Mouse (Mus musculus) G1E (cell line): ENCODE measurements around the gene Hsdl1. TPM values are rescaled to one million over a fixed set of nuclear protein-coding genes. Genes with fewer than 3 reads are reported as not detected.

ENCODE experiments used
- ATAC-seq: 2 replicates; pipeline ENCODE4 v1.8.0; 2016; ENCODE audit warnings: mild to moderate bottlenecking; ENCODE audit not compliant: insufficient number of reproducible peaks, poor library complexity, low FRiP score, severe bottlenecking; ENCODE audit errors: extremely low read depth
- DNase-seq: peaks from one replicate; pipeline ENCODE4 v3.0.0; 2012; ENCODE audit warnings: low spot score
- H3K27me3 ChIP-seq: 2 replicates; pipeline ENCODE4 v1.6.1; 2012; ENCODE audit warnings: mild to moderate bottlenecking, low read length, inconsistent platforms; ENCODE audit not compliant: insufficient read depth
- H3K36me3 ChIP-seq: replicated peaks from 2 replicates; pipeline ENCODE3; 2012; ENCODE audit warnings: mild to moderate bottlenecking, inconsistent platforms
- H3K4me1 ChIP-seq: 2 replicates; pipeline ENCODE4 v1.6.1; 2012; ENCODE audit warnings: low read depth, low read length, inconsistent platforms, mixed read lengths; ENCODE audit not compliant: insufficient read depth
- H3K4me3 ChIP-seq: 2 replicates; pipeline ENCODE4 v1.5.1; 2012; ENCODE audit warnings: low read depth, mild to moderate bottlenecking, inconsistent platforms, low read length, moderate library complexity, mixed read lengths
- H3K9me3 ChIP-seq: replicated peaks from 2 replicates; pipeline ENCODE4 v1.6.1; 2012; ENCODE audit warnings: inconsistent platforms
- CTCF ChIP-seq: IDR thresholded peaks from 2 replicates; pipeline ENCODE4 v1.5.1; 2012; ENCODE audit warnings: low read depth, low read length, inconsistent platforms, mixed read lengths
- GATA1 ChIP-seq: IDR thresholded peaks from 2 replicates; pipeline ENCODE4 v1.6.1; 2012; ENCODE audit warnings: borderline replicate concordance, low read length, inconsistent platforms, mixed read lengths
- GATA2 ChIP-seq: IDR thresholded peaks from 2 replicates; pipeline ENCODE4 v1.6.1; 2012; ENCODE audit warnings: low read depth, low read length, inconsistent platforms, borderline replicate concordance
- POLR2AphosphoS5 ChIP-seq: IDR thresholded peaks from 2 replicates; pipeline ENCODE4 v1.6.1; 2012; ENCODE audit warnings: low read depth, low read length, inconsistent platforms; ENCODE audit not compliant: insufficient replicate concordance
- TAL1 ChIP-seq: conservative IDR thresholded peaks from 2 replicates; pipeline ENCODE4 v1.6.1; 2012; ENCODE audit warnings: low read depth, low read length, inconsistent platforms, mixed read lengths
- polyA plus RNA-seq: library from polyadenylated mRNA; stranded (reverse); fragments of >175 nt; gene quantifications from 2 replicates; pipeline ENCODE4 v1.2.3, GENCODE M21; 2012
- total RNA-seq, 2 experiments: library from RNA; stranded (forward) in 1 of 2; stranded (reverse) in 1 of 2; fragments of 200-1000 nt in 1 of 2; fragments of >200 nt in 1 of 2; fragmentation: Nextera tagmentation in 1 of 2; gene quantifications; 2 replicates each; pipeline ENCODE4 v1.2.3; 2014 to 2017

The Hsdl1 gene
- total RNA-seq (2014; fragmentation: Nextera tagmentation), result 19.3 and 22.7 TPM in 2 replicates
- 56.7 and 58.0 TPM in 2 replicates for total RNA-seq (2017)
- polyA plus RNA-seq, result 38.7 and 42.2 TPM in 2 replicates

GRCm38 (mm10) chr8:119574437-119575365, at the start of gene Hsdl1, which contains the start of gene Dnaaf1:
TSS of gene Hsdl1 (minus strand) at chr8:119575183.
TSS of gene Dnaaf1 (plus strand) at chr8:119575235.
- Histone ChIP-seq H3K9me3 (no peaks in the 10 kb centered on the region), H3K4me3 (peak within 1 kb of the TSS; percentile 85), H3K36me3 (peaks cover 35% of the 10 kb centered on the region), H3K27me3 (no peaks in the 10 kb centered on the region), H3K4me1 (peaks cover 82% of the 10 kb centered on the region)
- TF ChIP-seq GATA1 (no peak), GATA2 (no peak), TAL1 (no peak), POLR2AphosphoS5 (no peak), CTCF (no peak)
- peak; percentile 36 for ATAC-seq
- DNase-seq, result peak; percentile 92

GRCm38 (mm10) chr8:119623744-119624143, 48.8 kb upstream of the Hsdl1 start:
- H3K9me3 ChIP-seq, result no peaks in the 10 kb centered on the region
- no peak for DNase-seq
- TF ChIP-seq POLR2AphosphoS5 (no peak), GATA2 (no peak), TAL1 (no peak), GATA1 (no peak), CTCF (no peak)
- no peak overlapping the region for H3K4me3 ChIP-seq
- peaks cover 3% of the 10 kb centered on the region; the same call in 1 of the 2 replicates for H3K27me3 ChIP-seq
- no peaks in the 10 kb centered on the region for H3K4me1 ChIP-seq
- ATAC-seq, result no peak
- H3K36me3 ChIP-seq, result no peaks in the 10 kb centered on the region

GRCm38 (mm10) chr8:119623061-119623460, 48.1 kb upstream of the Hsdl1 start:
- TF ChIP-seq POLR2AphosphoS5 (no peak), GATA2 (no peak), TAL1 (no peak), CTCF (no peak), GATA1 (no peak)
- Histone ChIP-seq H3K4me3 (no peak overlapping the region), H3K9me3 (no peaks in the 10 kb centered on the region), H3K36me3 (no peaks in the 10 kb centered on the region), H3K4me1 (no peaks in the 10 kb centered on the region), H3K27me3 (peaks cover 3% of the 10 kb centered on the region; the same call in 1 of the 2 replicates)
- no peak for ATAC-seq
- no peak for DNase-seq

GRCm38 (mm10) chr8:119622555-119622954, 47.6 kb upstream of the Hsdl1 start:
- Histone ChIP-seq H3K4me1 (no peaks in the 10 kb centered on the region), H3K36me3 (no peaks in the 10 kb centered on the region), H3K4me3 (no peak overlapping the region), H3K9me3 (no peaks in the 10 kb centered on the region), H3K27me3 (peaks cover 3% of the 10 kb centered on the region; the same call in 1 of the 2 replicates)
- DNase-seq (no peak), ATAC-seq (no peak)
- TF ChIP-seq GATA2 (no peak), POLR2AphosphoS5 (no peak), TAL1 (no peak), CTCF (no peak), GATA1 (no peak)

DNA sequence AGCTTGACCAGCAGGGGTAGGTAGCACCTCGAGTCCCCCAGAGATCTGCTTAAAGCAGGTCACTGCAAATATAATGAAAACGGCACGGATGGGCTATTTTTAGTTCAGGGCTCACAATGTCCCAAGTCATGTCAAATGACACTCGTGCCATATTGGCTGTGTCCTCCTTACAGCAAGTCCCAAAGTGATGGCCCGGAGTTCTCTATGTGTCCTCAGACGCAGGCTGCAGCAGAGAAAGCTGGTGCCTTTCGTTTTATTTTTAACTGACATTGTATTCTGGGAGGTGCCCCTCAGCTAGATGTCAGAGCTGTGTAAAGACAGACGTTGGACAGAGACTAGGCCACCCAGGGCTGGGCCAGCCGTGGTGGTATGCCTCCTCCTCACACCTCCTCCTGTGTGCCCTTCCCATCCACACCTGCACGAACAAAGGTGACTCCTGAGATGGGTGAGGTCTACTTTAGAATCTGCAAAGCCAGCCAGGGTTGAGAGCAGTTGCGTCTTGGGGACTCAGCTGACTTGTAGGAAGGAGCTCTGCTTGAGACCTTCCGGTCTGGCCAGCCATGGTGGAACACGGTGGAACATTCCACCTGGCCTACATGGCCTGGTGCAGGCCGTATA, 46.0 kb upstream of the Hsdl1 start:
- H3K36me3 ChIP-seq, result no peaks in the 10 kb centered on the region
- peaks cover 5% of the 10 kb centered on the region; the same call in 1 of the 2 replicates for H3K27me3 ChIP-seq
- DNase-seq (no peak), ATAC-seq (no peak)
- H3K9me3 ChIP-seq, result no peaks in the 10 kb centered on the region
- no peaks in the 10 kb centered on the region for H3K4me1 ChIP-seq
- TF ChIP-seq CTCF, result no peak
- no peak for TF ChIP-seq GATA1
- TF ChIP-seq TAL1, result no peak
- TF ChIP-seq GATA2, result no peak
- TF ChIP-seq POLR2AphosphoS5, result no peak
- H3K4me3 ChIP-seq, result no peak overlapping the region

GRCm38 (mm10) chr8:119620116-119620840, 45.3 kb upstream of the Hsdl1 start:
- no peak for DNase-seq
- Histone ChIP-seq H3K9me3 (no peaks in the 10 kb centered on the region), H3K36me3 (no peaks in the 10 kb centered on the region), H3K4me1 (no peaks in the 10 kb centered on the region), H3K27me3 (peaks cover 7% of the 10 kb centered on the region; the same call in 1 of the 2 replicates), H3K4me3 (no peak overlapping the region)
- TF ChIP-seq TAL1 (no peak), POLR2AphosphoS5 (no peak), CTCF (no peak), GATA1 (no peak), GATA2 (no peak)
- no peak for ATAC-seq
